Mouse (Mus musculus): ENCODE results near the gene Lrg1.

Gene Lrg1

GRCm38 (mm10) chr17:56134463-56134971 is 12.7 kb upstream of the Lrg1 start:
- DNase-seq, result peak; percentile 54

- DNase-seq, result no peak
Observed at GRCm38 (mm10) chr17:56133457-56134363, 11.9 kb upstream of the Lrg1 start.

- DNase-seq, result no peak
Observed at GRCm38 (mm10) chr17:56132661-56133060, 10.9 kb upstream of the Lrg1 start.

GRCm38 (mm10) chr17:56131814-56132213 is 10.0 kb upstream of the Lrg1 start:
- no peak for DNase-seq

GRCm38 (mm10) chr17:56131136-56131535 is 9.3 kb upstream of the Lrg1 start:
- no peak for DNase-seq

- DNase-seq, result no peak
Observed at GRCm38 (mm10) chr17:56128246-56128645, 6.4 kb upstream of the Lrg1 start.

- no peak for DNase-seq
Observed at GRCm38 (mm10) chr17:56126175-56126574, 4.4 kb upstream of the Lrg1 start.

- no peak for DNase-seq
Observed at GRCm38 (mm10) chr17:56125276-56125630, 3.5 kb upstream of the Lrg1 start.

- peak; percentile 53 for DNase-seq
Observed at GRCm38 (mm10) chr17:56124377-56125275, 2.8 kb upstream of the Lrg1 start.

GRCm38 (mm10) chr17:56123681-56124340 is 2.0 kb upstream of the Lrg1 start:
- no peak for DNase-seq

GRCm38 (mm10) chr17:56123161-56123560 is 1.4 kb upstream of the Lrg1 start:
- no peak for DNase-seq

GRCm38 (mm10) chr17:56119981-56120880 is 1.6 kb downstream of the Lrg1 start:
- no peak for DNase-seq

- DNase-seq, result no peak
Observed at GRCm38 (mm10) chr17:56119431-56119830, 2.4 kb downstream of the Lrg1 start.

GRCm38 (mm10) chr17:56117251-56117710 is 4.5 kb downstream of the Lrg1 start, which contains the start of gene Plin5:
Gene Plin5, minus strand, starts transcription at chr17:56117596.
- peak; percentile 61 for DNase-seq

GRCm38 (mm10) chr17:56116193-56116592 is 5.6 kb downstream of the Lrg1 start:
- DNase-seq, result no peak

- DNase-seq, result no peak
Observed at GRCm38 (mm10) chr17:56112743-56113142, 9.1 kb downstream of the Lrg1 start.

- DNase-seq, result peak; percentile 58
Observed at GRCm38 (mm10) chr17:56111864-56112263, 9.9 kb downstream of the Lrg1 start.

- DNase-seq, result no peak
Observed at GRCm38 (mm10) chr17:56111021-56111420, 10.8 kb downstream of the Lrg1 start.

- DNase-seq, result no peak
Observed at GRCm38 (mm10) chr17:56110571-56110970, 11.2 kb downstream of the Lrg1 start.

GRCm38 (mm10) chr17:56109219-56110051 is 12.4 kb downstream of the Lrg1 start, which contains the start of gene Plin4:
Gene Plin4, minus strand, starts transcription at chr17:56109803.
- no peak for DNase-seq

Measured in right cerebral cortex, adult 18-20 months (tissue).